Mouse (Mus musculus) 3134 (cell line): ENCODE measurements around the gene Malsu1.

Source experiments
- DNase-seq: peaks from one replicate; pipeline ENCODE4 v3.0.0-alpha.2; 2011; ENCODE audit warnings: low spot score; ENCODE audit not compliant: insufficient read length; ENCODE audit errors: extremely low read depth

Gene Malsu1

DNA sequence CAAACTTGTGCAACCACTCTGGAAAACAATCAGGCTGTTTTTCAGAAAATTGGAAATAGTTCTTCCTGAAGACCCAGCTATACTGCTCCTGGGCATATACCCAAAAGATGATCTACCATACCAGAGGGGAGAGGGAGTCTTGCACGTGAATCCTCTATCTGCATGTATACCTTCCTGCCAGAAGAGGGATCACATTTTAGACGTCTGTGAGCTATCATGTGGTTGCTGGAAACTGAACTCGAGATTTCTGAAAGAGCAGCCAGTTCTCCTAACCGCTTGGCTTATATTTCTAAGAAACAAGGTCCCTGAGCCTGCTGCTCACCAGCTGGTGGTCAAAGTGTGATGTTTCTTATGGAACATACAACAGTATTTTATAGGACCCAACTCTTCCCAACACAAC, 5.2 kb upstream of the Malsu1 start:
- no peak for DNase-seq

GRCm38 (mm10) chr6:49074117-49074490, 509 bp downstream of the Malsu1 start:
- no peak for DNase-seq

DNA sequence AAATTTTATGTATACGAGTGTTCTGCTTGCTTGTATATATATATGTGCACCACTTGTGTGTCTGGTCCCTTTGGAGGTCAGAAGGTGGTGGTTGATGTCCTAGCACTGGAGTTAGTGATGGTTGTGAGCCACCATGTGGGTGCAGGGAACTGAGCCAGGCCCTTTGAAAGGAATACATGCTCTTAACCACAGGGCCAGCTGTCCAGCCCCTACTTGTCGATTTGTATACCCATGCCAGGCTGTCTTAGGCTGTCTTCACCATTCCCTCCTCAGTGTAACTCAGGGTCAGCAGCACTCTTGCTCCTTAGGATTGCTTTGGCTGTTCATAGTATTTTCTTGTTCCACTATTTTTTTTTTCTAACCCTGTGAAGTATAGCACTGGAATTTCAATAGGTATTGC, 4.3 kb downstream of the Malsu1 start:
- DNase-seq: no peak

- DNase-seq: no peak
Observed at GRCm38 (mm10) chr6:49079313-49079712, 5.7 kb downstream of the Malsu1 start.

DNA sequence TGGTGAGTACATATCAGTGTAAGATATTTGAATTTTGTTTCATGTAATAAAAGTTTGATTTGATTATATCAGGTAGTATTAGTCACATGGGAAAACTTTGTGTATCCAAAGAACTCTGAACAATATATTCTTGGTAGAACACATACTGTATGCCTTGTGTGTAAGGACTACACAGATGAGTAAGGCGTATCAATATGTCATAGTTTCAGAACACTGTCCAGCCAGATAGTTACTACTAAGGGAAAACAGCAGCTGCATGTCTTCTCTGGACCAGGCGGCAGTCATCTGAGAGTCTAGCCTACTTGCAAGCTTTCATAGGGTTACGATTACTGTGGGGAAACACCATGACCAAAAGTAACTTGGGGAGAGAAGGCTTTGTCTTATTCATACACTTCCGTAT, 9.4 kb downstream of the Malsu1 start:
- DNase-seq: no peak

DNA sequence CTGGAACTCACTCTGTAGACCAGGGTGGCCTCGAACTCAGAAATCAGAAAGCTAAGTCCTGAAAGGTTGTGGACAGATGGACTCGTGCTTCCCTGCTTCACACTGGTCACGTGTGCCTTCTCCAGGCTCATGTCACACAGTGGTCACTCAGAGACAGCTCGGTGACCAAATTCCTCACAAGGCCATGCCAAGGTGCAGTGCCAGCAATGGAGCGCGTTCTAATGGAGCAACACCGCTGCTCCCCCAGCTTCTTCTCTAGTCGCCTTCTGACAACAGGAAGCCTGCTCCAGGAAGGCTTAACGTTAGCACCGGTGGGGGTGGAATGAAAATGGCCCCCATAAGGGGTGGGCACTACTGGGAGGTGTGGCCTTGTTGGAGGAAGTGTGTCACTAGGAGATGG, 21.4 kb downstream of the Malsu1 start:
- DNase-seq: no peak

DNA sequence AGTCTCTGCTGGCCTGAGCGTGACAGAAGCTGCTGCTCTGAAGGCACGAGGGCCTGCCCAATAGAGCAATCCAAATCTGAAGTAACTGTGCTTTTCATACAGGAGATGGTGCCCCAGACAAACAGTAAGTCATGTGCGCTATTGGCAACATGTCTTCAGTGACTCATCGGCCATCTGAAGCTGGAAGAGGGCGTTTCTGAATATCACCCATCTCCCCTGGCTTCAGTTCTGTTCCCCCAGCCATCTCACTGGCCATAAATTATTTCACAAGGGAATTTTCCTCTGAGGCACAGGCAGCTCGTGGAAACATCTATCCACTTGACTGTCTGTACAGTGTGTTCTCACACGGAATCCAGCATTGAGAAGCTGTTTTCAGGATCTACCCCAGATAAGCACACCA, 22.8 kb downstream of the Malsu1 start:
- no peak for DNase-seq

GRCm38 (mm10) chr6:49096933-49097461, 23.4 kb downstream of the Malsu1 start:
- peak; percentile 79 for DNase-seq

DNA sequence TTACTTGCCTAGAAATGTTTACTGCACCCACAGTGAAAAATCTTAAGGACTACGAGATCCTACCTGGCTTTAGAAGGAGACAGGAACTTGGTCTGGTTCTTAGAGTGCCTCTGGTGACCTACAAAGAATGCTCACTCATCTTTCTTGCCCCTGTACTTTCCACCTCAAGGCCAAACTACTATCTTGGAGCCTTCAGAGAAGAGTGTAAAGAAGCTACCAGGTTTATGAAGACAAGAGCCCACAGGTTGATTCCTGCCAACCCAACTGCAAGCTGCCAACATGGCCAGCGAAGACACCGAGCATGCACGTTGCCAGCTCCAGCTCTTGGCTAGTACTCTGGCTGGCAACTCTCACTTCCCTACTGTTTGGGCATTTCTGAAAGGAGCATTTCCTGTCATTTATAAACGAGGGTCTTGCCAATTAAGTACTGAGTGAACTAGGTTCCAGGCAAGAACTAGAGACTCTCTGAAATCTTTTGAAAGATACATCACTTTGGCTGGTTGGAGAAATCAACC, 24.1 kb downstream of the Malsu1 start:
- peak; percentile 18 for DNase-seq

DNA sequence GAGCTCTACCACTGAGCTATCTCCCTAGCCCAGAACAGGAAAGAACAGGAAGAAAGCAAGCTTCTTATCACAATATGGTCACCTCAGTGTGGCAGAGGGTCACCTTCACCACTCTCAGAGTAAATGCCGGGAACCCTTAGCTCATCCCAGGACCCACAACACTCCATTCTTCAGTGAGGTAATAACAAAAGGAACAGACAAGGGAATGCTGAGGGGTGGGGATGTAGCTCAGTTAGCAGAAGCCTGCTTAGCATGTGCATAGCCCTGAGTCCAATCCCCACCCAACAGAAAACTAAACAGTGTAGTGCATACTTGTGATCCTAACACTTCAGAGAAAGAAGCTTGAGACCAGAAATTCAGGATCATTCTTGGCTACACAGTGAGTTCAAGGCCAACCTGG, 25.5 kb downstream of the Malsu1 start:
- no peak for DNase-seq

DNA sequence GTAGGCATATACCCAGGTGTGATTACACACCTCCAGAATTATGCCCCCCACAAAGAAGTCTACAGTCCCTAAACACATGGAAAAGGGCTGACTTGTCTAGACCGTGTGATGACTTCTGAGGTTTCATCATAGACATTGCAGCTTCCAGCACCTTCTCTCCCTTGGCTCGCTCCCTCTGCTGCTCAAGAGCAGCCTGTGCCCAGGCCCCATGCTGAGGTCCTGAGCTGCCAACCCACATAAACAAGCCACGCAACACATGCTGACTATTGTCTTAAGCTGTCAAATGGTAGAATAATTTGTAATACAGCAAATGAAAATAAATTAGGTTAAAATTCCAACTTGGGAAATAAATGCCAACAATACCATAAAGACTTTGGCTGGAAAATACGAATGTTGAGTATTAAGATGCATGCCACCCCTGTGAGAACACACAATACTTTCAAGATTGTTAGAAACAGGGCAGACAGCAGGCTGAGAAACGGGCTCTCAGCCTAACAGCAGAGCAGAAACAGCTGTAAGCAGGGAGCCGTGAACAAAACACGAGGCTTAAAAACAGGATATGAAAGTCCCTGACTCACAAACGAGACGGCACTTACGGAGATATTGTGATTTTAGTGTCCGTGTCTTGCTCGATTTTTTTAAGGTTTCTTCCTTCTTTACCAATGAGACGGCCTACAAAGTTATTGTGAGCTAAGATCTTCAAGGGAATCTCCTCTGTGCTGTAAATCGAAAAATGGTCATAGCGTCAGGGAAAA, 33.3 kb downstream of the Malsu1 start:
- no peak for DNase-seq

DNA sequence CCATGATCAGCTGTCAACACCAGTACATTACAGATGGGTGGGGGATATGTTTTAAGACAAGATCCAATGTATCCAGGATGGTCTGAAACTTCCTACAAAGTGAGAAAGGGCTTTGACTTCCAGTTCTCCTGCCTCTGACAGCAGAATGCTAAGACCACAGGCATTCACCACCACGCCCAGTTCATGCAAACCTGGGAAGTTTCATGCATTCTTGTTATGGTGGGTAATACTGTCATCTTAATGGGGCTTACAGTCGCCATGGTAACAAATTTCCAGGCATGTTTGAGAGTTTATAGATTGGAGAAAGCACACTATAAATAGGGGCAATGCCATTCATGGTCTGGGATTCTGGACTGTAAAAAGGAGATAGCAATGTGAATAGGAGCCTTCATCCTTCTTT, 35.6 kb downstream of the Malsu1 start:
- DNase-seq: peak; percentile 13

DNA sequence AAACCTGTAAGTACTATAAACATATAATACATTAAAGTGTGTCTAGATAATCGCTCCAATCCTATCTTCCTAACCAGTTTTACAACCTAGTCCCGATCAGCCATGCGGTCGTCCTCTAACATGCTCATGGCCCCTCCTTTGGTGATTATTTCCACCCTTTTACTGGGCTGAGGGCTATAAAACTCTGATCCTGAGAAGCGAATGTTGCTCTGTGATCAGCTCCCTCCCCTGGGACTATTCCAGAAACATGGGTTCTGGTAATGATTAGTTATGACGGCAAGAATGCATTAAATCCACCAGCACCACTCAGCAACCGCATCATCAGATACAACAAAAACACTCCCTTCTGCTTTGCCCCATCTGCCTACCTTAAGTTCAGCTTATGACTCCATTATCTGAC, 40.3 kb downstream of the Malsu1 start:
- DNase-seq: no peak

- DNase-seq: no peak
Observed at GRCm38 (mm10) chr6:49114457-49114856, 40.9 kb downstream of the Malsu1 start.

DNA sequence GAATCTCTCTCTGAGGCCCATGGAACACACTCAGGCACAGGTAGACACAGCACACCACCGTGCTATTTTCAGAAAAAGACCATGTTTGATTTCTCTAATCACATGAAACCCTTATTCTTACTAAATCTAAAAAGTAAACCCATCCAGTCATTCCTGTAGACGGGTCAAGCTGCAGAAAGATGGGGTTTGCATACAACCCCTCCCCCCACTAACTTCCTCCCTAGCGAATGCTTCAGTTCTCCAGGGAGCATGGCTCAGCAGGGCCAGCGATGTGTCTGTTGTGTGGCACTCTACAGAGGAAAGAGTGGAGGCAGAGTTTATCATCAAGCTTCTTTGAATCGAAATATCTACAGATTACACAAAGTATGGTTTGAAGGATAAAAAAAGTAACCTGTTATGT, 42.0 kb downstream of the Malsu1 start:
- DNase-seq: no peak

DNA sequence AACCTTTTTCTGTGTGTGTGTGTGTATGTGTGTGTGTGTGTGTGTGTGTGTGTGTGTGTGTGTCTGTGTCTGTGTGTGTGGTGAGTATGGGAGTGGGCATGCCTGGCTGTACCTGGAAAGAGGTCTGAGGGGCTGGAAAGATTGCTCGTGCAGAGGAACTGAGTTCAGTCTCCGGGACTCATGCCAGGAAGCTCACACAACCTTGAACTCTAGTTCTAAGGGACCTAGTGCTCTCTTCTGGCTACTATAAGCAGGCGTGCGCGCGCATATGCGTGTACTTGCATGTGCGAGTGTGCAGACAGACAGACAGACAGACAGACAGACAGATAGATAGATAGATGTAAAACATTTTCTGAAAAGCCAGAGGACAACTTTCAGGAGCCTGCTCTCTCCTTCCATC, 42.6 kb downstream of the Malsu1 start:
- no peak for DNase-seq

GRCm38 (mm10) chr6:49118446-49118845, 44.9 kb downstream of the Malsu1 start:
- no peak for DNase-seq

- no peak for DNase-seq
Observed at GRCm38 (mm10) chr6:49119462-49120135, 46.0 kb downstream of the Malsu1 start.

DNA sequence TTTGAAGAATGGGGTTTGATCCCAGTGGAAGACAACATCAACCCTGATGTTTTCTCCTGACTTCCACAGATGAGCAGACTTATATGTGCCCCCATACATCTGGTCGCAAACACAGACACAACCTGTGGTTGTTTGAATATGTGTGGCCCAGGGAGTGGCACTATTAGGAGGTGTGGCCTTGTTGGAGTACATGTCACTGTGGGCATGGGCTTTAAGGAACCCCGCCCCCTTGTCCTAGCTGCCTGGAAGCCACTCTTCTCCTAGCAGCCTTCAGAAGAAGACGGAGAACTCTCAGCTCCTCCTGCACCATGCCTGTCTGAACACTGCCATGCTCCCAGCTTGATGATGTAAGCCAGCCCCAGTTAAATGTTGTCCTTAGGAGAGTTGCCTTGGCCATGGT, 46.8 kb downstream of the Malsu1 start:
- DNase-seq: no peak

GRCm38 (mm10) chr6:49130328-49130727, 56.7 kb downstream of the Malsu1 start:
- no peak for DNase-seq

GRCm38 (mm10) chr6:49131855-49132254, 58.3 kb downstream of the Malsu1 start:
- DNase-seq: no peak
